Mouse (Mus musculus) spleen, postnatal 0 days (tissue): ENCODE data around the gene Gm1330. TPM values are rescaled to one million over a fixed set of nuclear protein-coding genes. Genes with fewer than 3 reads are reported as not detected.

Experiments
- polyA plus RNA-seq: library from polyadenylated mRNA; unstranded; fragments of >200 nt; fragmentation: Nextera tagmentation; extraction: Ambion mirVana; gene quantifications from 2 replicates; pipeline ENCODE4 v1.2.1, GENCODE M21; 2015

The Gm1330 gene
- polyA plus RNA-seq: not detected in 2 replicates

DNA sequence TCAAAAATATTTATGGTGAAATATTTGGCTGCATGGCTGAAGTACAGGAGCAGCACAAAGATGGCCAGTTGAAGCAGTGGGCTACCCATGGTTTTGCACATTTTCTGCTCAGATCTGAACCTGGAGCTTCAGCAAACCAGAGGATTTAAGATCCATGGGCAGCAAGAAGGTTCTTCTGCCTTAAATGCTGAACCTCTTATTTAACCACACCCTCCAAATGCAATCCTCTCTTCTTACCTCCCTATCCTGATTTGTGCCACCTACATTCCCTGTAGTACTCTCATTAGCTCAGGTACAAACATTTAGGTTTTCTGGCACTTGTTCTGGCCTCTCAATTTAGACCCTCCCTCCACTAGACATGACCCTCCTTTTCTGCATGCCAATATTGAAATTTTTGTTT lies at the start of gene Gm1330:
Gm1330 (minus strand) TSS at position 101 of the 400 bp plus-strand sequence.

DNA sequence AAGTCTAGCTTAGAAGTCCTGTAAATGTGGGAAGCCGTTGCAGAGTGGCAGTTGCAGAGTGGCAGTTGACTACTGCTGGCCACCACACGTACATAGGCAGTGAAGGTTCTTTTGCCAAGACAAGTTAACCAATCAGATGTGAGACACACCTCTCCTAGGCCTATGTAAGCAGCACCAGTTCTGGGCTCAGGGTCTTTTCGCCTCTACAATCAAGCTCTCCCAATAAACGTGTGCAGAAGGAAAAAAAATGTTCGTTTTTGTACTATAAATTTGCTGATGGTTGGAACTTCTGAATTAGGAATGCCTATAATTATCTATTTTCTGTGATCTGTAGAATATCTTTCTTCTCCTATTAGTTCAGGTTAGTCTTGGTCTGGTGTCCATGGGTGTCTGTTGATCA lies 14.1 kb upstream of the Gm1330 start, which contains the start of gene Gm10750:
Gm10750 (minus strand) TSS at position 101 of the 400 bp plus-strand sequence.

Other genes with a start within 250 kb of the Gm1330 start
- gene Cst11, start 231.8 kb downstream of the Gm1330 start, polyA plus RNA-seq: not detected in 2 replicates
- gene 8030411F24Rik, start 221.2 kb downstream of the Gm1330 start, polyA plus RNA-seq: not detected in 2 replicates
- not detected in 2 replicates for gene Cst12, start 213.9 kb downstream of the Gm1330 start, polyA plus RNA-seq
- gene Cst8, start 204.5 kb downstream of the Gm1330 start, polyA plus RNA-seq: not detected in 2 replicates
- gene Cst13, start 183.2 kb downstream of the Gm1330 start, polyA plus RNA-seq: not detected in 2 replicates
- 0.31 and 0.73 TPM in 2 replicates for gene Cst9, start 168.1 kb downstream of the Gm1330 start, polyA plus RNA-seq
- not detected in 2 replicates for gene 9230104L09Rik, start 138.2 kb downstream of the Gm1330 start, polyA plus RNA-seq
- 328 and 437 TPM in 2 replicates for gene Cst3, start 127.6 kb downstream of the Gm1330 start, polyA plus RNA-seq
- not detected in 2 replicates for gene Gm10750, start 14.0 kb upstream of the Gm1330 start, polyA plus RNA-seq